Mouse (Mus musculus): ENCODE measurements at regions not wholly inside any gene's neighbourhood (a gene's known extent, or its start where the extent isn't known, plus 50 kb on each side); places are given as distances from the start of the nearest gene placed in this dataset.

DNA sequence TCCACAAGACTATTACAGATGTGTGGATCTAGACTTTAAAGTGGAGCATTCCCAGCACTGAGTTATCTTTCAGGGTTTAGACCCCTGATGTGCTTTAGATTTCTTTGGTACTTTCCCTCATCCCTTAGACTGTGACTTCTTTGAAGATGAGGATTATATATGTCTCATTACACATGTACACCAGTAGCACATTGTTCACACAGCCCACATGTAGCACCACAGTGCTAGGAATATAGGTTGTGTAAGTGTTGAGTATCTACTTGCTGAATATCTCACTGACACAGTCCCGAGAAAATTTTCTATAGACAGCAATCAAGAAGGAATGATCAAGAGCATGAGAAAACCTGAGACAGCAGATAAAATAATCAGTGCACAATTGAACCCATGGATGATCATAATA lies 243.4 kb upstream of the Brinp1 start:
- Histone ChIP-seq H3K4me3 (ENCODE audit: low read depth, low read length) (no peak overlapping the region), H3K9me3 (replicated peaks; ENCODE audit: control insufficient read depth, insufficient read depth, low read length, poor library complexity, severe bottlenecking) (no peaks in the 10 kb centered on the region), H3K4me1 (ENCODE audit: control insufficient read depth, insufficient read depth, low read length) (no peaks in the 10 kb centered on the region), H3K9ac (ENCODE audit: low read depth, poor library complexity, severe bottlenecking) (no peak overlapping the region), H3K36me3 (ENCODE audit: control insufficient read depth, insufficient read depth, low read length, poor library complexity, severe bottlenecking) (no peaks in the 10 kb centered on the region), H3K27ac (ENCODE audit: insufficient read depth, low read length) (no peak overlapping the region), H3K27me3 (ENCODE audit: control insufficient read depth, insufficient read depth, low read length, poor library complexity, severe bottlenecking) (no peaks in the 10 kb centered on the region)
- TF ChIP-seq POLR2A (IDR thresholded peaks at IDR 0.05; ENCODE audit: insufficient read depth, low read length) (no peak), EP300 (IDR thresholded peaks at IDR 0.05; ENCODE audit: insufficient read depth, low read depth, low read length) (no peak), CTCF (IDR thresholded peaks at IDR 0.05; ENCODE audit: low read depth, low read length) (no peak)

- H3K4me3 ChIP-seq (ENCODE audit: low read depth, low read length), result no peak overlapping the region
- no peaks in the 10 kb centered on the region for H3K27me3 ChIP-seq (ENCODE audit: control insufficient read depth, insufficient read depth, low read length, poor library complexity, severe bottlenecking)
- no peaks in the 10 kb centered on the region for H3K36me3 ChIP-seq (ENCODE audit: control insufficient read depth, insufficient read depth, low read length, poor library complexity, severe bottlenecking)
- no peak overlapping the region for H3K9ac ChIP-seq (ENCODE audit: low read depth, poor library complexity, severe bottlenecking)
- TF ChIP-seq POLR2A (IDR thresholded peaks at IDR 0.05; ENCODE audit: insufficient read depth, low read length), result no peak
- no peak for TF ChIP-seq EP300 (IDR thresholded peaks at IDR 0.05; ENCODE audit: insufficient read depth, low read depth, low read length)
- no peak for TF ChIP-seq CTCF (IDR thresholded peaks at IDR 0.05; ENCODE audit: low read depth, low read length)
- H3K27ac ChIP-seq (ENCODE audit: insufficient read depth, low read length), result no peak overlapping the region
- H3K9me3 ChIP-seq (replicated peaks; ENCODE audit: control insufficient read depth, insufficient read depth, low read length, poor library complexity, severe bottlenecking), result no peaks in the 10 kb centered on the region
- H3K4me1 ChIP-seq (ENCODE audit: control insufficient read depth, insufficient read depth, low read length), result no peaks in the 10 kb centered on the region
Observed at GRCm38 (mm10) chr4:69196094-69196493, 241.9 kb upstream of the Brinp1 start.

GRCm38 (mm10) chr4:69195645-69196044 lies 241.4 kb upstream of the Brinp1 start:
- Histone ChIP-seq H3K9me3 (replicated peaks; ENCODE audit: control insufficient read depth, insufficient read depth, low read length, poor library complexity, severe bottlenecking) (no peaks in the 10 kb centered on the region), H3K9ac (ENCODE audit: low read depth, poor library complexity, severe bottlenecking) (no peak overlapping the region), H3K36me3 (ENCODE audit: control insufficient read depth, insufficient read depth, low read length, poor library complexity, severe bottlenecking) (no peaks in the 10 kb centered on the region), H3K4me3 (ENCODE audit: low read depth, low read length) (peak overlapping the region; percentile 66), H3K27me3 (ENCODE audit: control insufficient read depth, insufficient read depth, low read length, poor library complexity, severe bottlenecking) (no peaks in the 10 kb centered on the region), H3K27ac (ENCODE audit: insufficient read depth, low read length) (no peak overlapping the region), H3K4me1 (ENCODE audit: control insufficient read depth, insufficient read depth, low read length) (no peaks in the 10 kb centered on the region)
- TF ChIP-seq CTCF (IDR thresholded peaks at IDR 0.05; ENCODE audit: low read depth, low read length) (peak; percentile 70), POLR2A (IDR thresholded peaks at IDR 0.05; ENCODE audit: insufficient read depth, low read length) (no peak), EP300 (IDR thresholded peaks at IDR 0.05; ENCODE audit: insufficient read depth, low read depth, low read length) (no peak)

Data from ES-Bruce4 (cell line).